Mouse (Mus musculus) adrenal gland, adult (tissue): ENCODE data around the gene Pcnx2.
A peak's percentile ranks its signal among the peaks of the same experiment; 100 is the strongest.

Experiments used
- DNase-seq, 2 experiments: peaks; one replicate each; pipeline ENCODE4 v3.0.0; 2022 to 2023; ENCODE audit warnings: low spot score in 1 of 2; ENCODE audit not compliant: inconsistent age in 2 of 2

Gene Pcnx2

DNA sequence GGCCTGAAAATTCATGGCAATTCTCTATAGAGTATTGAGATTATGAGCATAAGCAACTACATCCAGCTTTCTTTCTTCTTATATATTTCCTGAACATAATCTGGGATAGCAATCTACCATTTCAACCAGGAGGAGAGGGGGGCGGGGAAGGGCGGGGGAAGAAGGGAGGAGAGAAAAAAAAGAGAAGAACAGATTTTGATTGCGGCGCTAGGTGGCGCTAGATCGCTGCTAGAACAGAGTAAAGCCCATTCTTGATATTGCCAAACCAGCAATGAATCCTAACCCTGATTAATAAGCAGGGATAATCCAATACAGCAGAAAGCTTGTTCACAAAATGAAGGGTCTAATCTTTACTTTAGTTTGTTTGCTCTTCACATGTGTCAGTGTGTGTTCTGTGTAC, 782 bp upstream of the Pcnx2 start:
- DNase-seq, result peak; percentile 27 to 71

GRCm38 (mm10) chr8:125897388-125897787, 729 bp downstream of the Pcnx2 start:
- DNase-seq, result no peak

DNA sequence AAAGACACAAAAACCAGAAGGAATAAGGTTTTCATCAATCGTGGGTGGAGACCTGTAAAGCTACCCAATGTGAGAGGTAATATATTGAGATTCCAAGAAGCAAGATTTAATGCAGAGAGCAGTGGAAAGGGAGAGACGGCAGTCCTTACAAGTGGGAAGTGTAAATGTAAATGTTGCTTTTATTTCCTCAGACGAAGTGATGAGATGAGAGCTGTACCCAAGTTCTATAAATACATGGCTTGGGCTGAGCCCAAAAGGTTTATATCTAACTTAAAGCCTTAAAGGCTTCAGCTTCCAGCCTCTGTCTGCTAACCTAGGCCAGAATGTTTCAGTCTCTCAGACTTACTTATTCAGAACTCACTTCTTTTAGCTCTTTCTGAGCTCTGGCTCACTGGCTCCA, 8.2 kb downstream of the Pcnx2 start:
- DNase-seq, result no peak

- DNase-seq, result no peak
These were observed 10.6 kb downstream of the Pcnx2 start for GRCm38 (mm10) chr8:125887549-125887948.

DNA sequence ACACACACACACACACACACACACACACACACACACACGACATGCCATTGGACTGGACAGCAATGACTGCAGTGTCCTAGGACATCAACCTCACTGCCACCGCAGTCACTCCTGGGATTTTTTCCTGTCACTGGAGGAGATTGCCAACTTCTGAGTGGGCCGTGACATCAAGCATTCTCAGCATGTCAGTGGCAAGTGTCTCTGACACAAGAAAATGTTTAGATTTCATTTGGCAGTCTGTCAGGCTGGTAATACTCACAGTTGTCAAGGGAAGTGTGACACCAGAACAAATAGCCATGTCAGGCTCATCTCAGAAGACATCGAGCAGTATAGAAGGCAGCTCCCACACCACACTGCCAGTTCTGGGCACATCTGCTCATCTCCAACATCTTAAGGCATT, 17.7 kb downstream of the Pcnx2 start:
- DNase-seq, result no peak

DNA sequence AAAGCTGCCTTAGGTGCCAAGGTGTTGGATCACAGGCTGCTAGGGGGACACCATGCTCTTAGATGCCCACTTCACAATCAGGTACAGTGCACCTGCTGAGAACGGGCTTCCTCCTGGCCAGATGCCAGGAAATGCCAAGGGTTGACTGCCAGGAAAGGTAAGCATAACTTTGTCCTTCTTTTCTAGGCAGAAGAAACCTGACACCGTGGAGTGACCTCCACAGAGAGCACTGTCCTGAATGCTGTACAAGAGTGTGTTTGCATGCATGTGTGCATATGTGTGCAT, 24.9 kb downstream of the Pcnx2 start:
- DNase-seq, result no peak

- DNase-seq, result no peak
These were observed 25.4 kb downstream of the Pcnx2 start for GRCm38 (mm10) chr8:125872501-125873249.

DNA sequence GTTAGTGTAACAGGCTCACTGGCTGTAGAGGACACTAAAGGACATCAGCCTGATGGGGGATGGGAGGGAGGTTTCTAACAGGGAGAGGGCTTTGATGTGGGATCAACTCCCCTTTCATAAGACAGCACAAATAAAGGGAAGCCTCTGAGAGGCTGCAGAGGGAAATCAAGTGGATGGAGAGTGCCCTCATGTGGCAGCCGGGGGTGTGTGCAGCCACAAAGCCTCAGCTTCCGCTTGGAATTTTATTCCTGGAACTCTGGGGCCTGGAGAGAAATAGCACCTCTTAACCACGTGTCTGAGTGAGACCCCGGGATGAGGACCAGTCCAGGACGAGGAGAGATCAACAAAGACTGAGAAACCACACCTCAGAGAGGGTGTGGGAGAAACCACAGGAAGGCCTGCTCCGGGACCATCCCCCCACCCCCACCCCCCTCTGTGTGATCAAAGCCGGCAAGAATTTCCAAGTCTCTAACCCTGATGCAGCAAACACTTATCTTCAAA, 27.2 kb downstream of the Pcnx2 start:
- peak; percentile 67 to 89 for DNase-seq

DNA sequence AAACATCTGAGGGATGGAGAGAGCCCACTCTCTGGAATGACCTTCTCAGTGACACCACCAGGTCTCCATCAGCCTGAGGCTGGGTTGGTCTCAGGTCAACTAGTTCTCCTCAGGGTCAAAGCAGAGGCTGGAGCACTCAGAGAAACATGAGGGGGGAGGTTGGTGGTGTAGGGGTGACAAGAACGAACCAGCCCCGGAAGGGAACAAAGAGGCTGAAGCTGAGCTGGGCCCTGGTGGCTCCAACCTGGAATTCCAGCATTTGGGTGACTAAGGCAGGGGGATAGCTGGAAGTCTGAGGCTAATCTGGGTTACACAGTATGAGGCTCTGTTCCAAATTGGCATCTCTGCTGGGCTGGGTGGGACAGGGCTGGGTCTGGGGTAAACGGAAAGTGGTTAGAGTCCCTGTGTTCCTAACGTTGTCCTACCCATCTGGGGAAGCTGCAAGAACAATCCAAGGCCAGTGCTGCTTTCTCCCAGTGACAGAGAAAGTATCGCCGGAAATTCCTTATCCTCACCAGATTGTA, 27.9 kb downstream of the Pcnx2 start:
- DNase-seq, result no peak

DNA sequence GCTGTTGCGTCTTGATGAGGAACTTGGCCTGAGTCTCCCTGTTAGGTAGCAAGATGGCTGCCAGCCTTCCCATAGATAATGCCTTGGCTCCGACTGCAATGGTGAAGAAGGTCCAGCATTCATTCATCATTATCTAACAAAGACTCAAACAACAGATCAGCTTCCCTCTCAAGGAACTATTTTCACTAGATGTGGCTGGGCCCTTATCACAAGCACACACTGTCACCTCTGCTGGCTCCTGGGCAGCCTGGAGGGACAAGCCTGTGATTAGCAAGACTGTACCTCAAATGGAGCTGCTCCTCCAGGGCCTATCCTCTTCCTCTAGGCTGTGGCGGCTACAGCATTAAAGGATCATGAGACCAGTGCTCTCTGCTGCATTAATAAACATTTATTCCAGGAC, 28.4 kb downstream of the Pcnx2 start:
- no peak for DNase-seq

- DNase-seq, result no peak
These were observed 29.6 kb downstream of the Pcnx2 start for GRCm38 (mm10) chr8:125868552-125868951.

DNA sequence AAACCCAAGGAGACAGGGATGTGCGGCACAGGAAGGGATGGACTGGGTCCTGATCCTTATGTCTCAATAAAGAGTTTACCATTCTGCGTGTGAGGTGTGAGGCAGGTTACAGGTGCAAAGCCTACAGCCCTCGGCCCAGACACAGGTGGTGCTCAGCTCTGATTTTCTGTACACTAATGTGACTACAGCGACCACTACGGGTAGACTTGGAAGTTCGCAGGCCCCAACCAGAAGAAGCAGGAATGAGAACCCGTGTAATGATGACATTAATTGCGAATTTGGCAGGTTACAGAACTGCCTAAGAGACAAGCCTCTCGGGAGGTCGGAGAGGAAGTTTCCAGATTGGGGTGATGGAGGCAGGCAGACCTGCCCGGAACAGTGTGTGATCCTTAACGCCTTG, 32.0 kb downstream of the Pcnx2 start:
- DNase-seq, result no peak

DNA sequence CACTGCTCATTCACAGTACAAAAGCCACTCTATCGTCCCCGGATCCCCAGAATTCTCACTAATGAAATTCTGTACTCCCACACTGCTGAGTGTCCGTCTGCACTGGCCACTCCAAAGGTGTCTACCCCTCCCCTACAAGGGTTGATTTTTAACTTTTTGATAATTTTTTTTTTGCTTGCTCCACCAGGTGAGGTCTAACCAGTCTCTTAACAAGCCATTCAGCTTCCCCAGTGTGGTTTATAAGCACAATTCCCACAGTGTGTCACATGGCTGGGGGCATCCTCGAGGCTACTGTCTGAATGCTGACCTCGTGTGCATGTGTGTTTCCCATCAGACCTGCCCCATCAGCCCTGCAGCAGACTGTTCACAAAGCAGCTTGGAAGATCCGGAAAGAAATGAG, 40.9 kb downstream of the Pcnx2 start:
- DNase-seq, result no peak

- DNase-seq, result no peak
These were observed 42.0 kb downstream of the Pcnx2 start for GRCm38 (mm10) chr8:125856160-125856559.

- DNase-seq, result no peak
These were observed 43.7 kb downstream of the Pcnx2 start for GRCm38 (mm10) chr8:125854379-125854778.

- DNase-seq, result no peak
These were observed 44.8 kb downstream of the Pcnx2 start for GRCm38 (mm10) chr8:125853300-125853699.

DNA sequence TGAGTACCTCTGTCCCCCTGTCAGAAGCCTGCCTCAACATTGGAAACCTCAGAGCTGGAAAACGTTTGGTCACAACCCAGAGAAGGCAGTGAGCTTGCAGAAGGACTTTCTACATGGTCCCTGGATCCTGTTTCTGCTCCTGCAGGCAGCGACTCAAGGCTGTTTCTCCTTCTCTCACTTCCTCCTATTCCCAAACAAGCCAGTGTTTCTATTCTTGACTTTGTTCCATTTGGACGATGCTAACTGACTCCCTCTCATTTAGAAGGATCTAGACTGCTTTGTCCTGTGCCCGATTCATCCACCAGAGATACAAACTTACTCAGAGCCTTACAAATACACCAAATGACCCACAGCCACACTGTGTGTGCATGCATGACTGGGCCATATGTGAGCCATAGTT, 48.9 kb downstream of the Pcnx2 start:
- DNase-seq, result no peak

DNA sequence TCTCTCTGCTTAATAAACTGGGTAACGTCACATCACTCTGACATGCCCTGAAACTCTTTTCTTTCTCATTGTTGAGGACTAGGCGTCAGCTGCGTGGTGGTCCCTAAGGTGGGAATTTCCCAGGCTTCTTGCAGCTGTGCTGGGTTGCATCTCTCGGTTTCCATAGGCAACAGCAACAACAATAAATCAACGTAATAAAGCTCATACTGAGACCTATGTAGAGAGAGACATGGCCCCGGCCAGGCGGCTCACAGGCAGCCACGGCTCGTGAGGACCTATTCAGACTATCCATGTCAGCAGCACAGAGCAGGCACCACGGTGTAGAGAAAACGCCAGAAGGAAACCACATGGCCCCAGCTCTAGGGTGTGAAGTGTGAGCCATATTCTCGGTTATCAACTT, 50.3 kb downstream of the Pcnx2 start:
- DNase-seq, result no peak

GRCm38 (mm10) chr8:125845281-125845680, 52.8 kb downstream of the Pcnx2 start:
- no peak for DNase-seq

- no peak for DNase-seq
These were observed 54.8 kb downstream of the Pcnx2 start for GRCm38 (mm10) chr8:125843122-125843836.

GRCm38 (mm10) chr8:125842158-125842557, 56.0 kb downstream of the Pcnx2 start:
- no peak for DNase-seq

DNA sequence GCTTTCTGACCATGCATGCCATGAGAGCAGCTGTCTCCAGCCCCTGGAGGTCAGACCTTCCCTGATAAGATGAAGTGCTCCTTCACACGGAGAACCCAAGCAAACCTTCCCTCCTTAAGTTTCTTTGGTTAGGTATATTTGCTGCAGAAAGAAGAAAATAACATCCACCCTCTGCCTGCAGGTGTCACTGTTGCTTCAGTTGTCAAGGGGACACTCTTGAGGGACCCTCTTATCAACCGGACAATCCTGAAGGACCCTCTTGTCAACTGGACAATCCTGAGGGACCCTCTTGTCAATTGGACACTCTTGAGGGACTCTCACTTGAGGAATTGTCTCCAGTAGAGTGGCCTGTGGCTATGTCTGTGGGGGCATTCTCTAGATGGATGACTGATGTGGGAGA, 73.4 kb downstream of the Pcnx2 start:
- no peak for DNase-seq
